Mouse (Mus musculus): ENCODE results near the gene Tmem33.
A peak's percentile ranks its signal among the peaks of the same experiment; 100 is the strongest.

Gene Tmem33

DNA sequence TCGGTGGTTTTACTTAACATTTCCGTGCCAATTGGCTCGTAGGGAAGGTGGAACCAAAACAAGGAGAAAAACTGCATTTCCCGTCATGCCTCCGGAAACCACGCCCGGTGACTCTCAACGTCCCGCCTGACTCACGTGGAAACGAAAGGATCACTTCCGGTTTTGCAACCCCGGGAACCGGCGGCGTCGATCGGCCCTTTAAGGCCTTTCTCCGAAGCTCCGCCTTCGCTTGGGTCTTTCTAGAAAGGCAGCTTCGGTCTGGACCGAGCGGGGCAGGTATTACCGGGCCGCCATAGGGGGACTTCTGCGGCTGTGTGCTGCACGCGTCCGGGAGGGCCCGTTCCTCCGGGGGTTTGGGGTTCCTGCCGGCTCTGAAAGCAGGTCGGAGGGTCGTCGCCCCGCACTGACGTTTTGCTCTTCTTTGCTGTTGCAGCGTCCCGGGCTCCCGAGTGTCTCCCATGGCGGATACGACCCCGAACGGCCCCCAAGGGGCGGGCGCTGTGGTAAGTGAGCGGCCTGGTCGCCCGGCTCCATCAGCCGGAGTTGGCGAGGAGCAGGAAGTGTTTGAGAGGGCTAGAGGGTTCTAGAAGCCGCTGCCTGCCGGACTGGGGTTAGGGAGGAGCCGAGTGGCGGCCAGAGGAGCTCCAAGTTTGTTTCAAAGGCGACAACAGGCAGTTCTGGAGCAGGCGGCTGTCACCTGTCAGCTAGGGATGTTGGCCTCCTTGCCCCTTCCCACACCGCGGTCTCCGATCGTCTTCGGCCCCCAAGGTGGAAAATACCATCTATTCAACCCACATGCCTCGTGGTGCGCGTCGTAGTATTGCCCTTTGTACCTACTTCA, at the start of gene Tmem33:
Gene Tmem33 (plus strand): TSS at position 35 of the 841 bp plus-strand sequence.
- peak; percentile 73 for DNase-seq (ENCODE audit: extremely low read depth, low read depth, low spot score)

DNA sequence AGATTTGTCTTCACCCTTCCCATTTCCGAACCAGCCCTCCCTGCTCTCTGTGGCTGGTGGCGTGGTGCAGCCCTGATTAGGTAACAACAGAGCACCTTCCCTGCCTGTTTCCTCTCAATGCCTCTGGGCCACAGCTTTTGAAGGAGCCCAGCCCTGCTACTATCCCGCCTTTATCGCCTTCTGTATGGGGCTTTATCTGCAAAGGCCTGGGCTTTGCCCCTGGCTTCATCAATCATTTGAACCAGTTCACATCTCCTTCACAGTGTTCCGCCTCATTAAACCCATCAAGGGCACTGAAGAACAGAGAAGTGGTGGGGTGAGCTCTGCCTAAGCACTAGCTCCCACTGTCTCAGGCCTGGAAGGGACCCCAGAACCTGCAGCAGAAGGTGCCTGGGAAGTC, 47.2 kb upstream of the Tmem33 start:
- DNase-seq (ENCODE audit: extremely low read depth, low read depth, low spot score) = no peak

DNA sequence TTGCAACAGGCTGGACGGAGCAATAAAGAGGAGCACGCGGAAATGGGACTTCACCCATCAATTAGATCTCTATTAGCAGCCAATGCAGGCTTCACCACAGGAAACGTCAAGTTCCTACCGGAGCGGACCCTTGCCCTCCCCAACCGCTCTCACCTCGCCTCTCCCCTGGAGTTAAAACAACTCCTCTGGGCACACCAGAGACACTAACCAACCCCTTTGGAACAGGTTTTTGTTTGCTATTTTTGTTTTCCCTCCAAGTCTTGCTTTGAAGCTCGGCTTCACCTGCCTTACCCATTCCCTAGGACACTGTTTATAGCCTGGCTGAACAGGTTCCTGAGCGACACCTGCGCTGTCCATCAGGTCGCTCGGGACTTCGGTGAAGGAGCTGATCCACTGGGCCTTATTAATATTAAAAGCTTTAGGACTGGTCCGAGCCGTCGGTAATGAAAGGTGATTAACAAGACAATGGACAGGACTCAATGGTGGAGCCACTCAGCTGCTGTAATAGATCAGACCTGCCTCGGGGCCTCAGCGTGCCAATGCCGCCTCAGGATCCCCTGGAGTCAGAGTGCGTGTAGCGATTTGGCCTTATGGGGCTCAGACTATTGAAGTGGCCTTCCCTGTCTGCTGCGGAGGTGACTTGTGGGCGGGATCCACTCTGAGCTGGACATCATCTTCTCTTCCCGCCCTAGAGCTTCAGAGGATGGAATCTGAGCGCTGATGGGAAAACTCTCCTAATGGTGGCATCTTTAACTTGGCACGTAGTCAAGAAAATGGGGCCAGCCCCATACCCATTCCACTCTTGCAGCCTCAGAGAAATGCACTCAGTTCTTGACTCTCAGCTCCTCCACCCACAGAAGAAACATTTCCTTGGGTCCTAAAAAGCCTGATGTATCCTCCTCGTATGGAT, 45.0 kb upstream of the Tmem33 start:
- DNase-seq (ENCODE audit: extremely low read depth, low read depth, low spot score) = no peak

DNA sequence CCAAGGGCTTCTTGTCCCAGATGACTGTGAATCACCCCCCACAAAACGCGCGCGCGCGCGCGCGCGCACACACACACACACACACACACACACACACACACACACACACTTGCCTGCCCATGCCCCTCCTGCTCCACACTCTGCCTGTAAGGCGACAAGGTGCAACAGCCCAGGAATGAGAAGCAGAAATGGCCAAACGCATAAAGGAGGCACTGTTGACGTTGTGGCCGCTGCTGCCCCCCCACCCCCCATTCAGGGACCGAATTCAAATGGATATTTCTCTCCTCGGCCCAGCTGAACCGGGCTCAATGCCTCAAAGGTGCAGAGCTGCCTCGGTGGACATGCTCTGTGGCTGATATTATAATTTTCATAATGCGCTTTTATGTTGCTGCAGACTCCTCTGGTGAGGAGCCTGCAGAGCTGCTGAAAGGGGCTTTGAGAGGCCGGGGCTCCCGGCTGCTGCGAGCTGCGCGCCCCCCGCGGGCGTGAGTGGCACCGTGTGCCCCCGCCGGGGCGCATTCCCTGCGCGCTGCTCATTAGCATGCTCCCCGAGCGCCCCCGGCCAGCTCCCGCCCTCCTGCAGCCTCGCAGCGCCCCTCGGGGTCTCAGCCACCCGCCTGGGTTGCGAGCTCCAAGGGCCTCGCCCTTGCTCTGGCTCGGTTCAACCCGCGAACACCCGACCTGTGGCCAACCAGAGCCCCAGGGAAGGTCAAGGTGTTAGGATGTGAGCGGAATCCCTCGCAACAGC, 44.2 kb upstream of the Tmem33 start:
- no peak for DNase-seq (ENCODE audit: extremely low read depth, low read depth, low spot score)

DNA sequence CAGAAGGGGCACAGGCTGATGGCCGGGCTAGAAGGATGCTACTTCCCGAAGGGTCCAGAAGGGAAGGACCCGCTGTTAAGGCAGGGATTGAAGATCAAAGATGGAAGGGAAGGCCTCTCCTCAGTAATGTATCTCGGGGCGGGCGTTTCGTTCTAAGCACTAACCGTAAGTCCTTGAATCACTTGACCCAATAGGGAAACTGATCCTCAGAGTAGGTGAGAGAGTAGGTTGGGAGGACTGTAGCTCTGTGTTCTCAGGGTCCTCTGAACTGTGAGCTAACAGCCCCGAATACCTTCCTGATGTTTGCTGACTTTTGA, 43.6 kb upstream of the Tmem33 start:
- no peak for DNase-seq (ENCODE audit: extremely low read depth, low read depth, low spot score)

DNA sequence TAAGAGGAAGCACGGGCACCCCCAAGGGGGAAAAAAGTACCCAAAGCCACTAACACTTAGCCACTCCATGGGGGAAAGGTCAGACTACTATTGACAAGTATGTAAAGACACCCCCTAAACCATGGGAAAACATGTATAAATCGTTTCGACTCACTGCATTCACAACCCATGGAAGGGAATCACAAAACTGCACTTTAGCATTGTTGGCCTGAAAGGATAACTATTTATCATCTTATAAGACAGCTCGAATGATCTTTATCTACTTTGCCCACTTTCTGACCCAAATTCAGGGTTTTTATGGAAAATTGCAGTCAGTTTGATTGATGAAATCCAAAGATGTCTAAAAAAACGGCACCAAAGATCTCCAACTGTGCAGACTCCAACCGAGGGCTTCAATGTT, 38.5 kb upstream of the Tmem33 start:
- DNase-seq (ENCODE audit: extremely low read depth, low read depth, low spot score) = no peak

DNA sequence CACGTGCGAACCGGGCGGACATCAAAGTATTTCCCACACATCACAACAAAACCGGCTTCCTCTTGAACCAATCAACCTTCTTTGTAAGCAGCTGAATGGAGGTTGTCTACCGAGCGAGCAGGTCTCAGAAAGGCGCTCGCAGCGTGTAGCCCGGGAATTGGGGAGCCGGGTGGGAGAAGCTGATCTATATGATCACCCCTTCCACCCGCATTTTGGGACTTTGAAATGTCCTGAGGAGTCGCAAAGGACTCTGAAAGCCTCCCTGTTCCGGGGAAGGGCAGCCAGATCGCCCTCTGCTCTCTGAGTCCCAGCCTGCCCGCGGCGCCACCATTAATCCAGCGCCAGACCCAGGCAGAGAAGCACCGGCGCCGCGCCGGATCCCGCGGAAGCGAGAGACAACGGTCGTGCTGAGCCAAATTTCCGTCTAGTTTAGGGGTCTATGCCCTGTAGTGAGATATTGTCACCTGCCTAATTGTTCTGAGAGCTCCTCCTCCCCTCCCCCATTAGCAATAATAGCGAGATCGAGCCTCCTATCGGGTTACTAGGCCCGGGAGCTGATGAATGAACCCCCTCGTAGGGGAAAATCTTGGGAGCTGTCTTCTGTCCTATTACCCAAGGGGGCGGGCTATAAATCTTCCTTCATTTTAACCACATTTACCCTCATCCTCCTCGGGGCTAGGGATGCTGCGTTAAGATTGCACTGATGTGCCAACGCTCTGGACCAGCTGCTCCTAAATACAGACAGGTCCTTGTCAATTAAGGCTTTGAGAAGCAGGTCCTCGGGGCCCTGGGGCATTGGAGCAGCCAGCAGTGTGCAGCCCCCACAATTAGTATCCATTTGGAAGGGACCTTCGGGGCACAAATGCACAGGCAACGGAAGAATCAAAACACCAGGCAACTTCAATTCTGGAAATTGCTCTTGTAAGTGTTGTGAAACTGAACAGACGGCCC, 37.6 kb upstream of the Tmem33 start:
- no peak for DNase-seq (ENCODE audit: extremely low read depth, low read depth, low spot score)

DNA sequence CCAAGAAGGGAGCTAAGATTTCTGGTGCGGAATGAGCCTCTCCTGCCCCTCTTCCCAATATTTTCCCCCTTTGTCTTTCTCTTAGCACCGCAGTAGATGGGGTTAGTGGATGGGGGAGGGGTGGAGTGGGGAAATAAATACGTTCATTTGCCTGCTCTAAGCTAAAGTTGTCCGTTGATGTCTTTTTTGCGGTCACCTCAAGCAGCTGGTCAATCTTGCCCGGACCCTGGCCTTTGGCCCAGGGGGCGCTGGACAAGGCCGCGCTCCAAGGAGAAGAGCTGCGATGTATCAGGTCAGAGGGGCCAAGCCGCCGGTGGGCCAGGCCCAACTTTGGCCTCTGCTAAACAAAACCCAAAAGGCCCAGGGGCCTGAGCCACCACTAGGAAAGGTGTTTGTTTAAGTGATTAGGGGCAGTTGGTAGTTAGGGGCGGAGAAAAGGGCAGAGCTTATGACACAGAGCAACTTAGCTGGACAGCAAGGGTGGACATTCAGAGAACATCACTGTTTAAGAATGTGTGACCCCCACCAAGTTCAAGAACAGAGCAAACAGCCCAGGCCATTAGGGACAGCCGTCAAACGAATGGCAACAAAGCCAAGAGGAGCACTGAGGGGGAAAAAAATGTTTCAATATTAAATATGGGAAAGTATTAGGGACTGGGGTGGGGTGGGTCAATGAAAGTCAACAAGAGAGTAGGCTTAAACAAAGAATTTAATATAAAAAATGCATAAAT, 36.8 kb upstream of the Tmem33 start:
- DNase-seq (ENCODE audit: extremely low read depth, low read depth, low spot score) = no peak

DNA sequence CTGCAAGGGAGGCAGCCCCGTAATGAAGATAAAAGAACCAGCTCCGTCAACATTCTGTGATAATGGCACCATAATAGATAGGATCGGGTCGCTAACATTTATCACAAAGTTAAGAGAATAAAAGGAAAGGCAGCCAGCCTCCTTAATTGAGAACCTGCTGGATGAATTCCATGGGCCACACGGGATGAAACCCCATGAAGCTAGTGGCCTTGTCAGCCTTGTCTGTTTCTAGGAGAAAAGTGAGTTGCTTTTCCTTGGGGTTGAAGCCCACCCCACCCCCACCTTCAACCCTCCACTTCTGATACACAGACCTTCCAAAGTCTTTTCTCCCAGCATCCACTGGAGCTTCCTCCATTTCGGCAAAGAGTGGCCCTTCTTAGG, 36.3 kb upstream of the Tmem33 start:
- no peak for DNase-seq (ENCODE audit: extremely low read depth, low read depth, low spot score)

DNA sequence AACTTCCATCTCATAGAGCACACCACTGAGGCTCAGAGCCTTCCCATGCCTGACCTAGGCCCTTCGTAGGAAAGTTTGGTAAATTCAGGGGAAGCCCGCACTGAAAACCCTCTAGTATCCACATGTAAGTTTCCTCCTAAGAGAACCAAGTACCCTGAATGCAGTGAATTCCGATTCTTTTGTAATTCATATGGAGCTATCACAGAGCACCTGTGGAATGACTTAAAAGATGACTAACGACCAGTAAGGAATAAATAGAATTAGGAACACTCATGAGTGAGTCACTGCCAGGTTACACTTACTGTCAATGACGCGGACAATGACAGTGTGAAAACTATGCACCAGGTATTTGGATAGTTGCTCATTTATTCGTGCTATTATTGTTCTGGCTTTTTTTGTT, 34.6 kb upstream of the Tmem33 start:
- DNase-seq (ENCODE audit: extremely low read depth, low read depth, low spot score) = no peak

DNA sequence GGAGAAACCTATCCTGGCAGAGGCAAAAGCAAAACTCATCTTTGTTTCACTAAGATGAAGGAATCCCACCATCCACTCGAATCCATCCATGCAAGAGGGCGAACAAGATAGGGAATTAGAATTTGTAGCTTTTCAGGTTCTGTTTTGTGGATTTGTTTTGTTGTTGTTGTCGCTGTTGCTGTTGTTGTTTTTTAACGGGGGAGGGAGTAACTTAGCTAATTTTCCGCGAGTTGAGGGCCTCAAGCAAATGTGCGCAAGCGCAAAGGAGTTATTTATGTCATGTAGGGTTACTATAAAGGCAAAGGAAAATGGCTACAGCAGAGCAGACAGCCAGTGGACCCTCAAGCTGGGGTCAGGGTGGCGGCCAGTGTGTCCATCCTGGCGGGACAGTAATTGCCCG, 33.1 kb upstream of the Tmem33 start:
- no peak for DNase-seq (ENCODE audit: extremely low read depth, low read depth, low spot score)

DNA sequence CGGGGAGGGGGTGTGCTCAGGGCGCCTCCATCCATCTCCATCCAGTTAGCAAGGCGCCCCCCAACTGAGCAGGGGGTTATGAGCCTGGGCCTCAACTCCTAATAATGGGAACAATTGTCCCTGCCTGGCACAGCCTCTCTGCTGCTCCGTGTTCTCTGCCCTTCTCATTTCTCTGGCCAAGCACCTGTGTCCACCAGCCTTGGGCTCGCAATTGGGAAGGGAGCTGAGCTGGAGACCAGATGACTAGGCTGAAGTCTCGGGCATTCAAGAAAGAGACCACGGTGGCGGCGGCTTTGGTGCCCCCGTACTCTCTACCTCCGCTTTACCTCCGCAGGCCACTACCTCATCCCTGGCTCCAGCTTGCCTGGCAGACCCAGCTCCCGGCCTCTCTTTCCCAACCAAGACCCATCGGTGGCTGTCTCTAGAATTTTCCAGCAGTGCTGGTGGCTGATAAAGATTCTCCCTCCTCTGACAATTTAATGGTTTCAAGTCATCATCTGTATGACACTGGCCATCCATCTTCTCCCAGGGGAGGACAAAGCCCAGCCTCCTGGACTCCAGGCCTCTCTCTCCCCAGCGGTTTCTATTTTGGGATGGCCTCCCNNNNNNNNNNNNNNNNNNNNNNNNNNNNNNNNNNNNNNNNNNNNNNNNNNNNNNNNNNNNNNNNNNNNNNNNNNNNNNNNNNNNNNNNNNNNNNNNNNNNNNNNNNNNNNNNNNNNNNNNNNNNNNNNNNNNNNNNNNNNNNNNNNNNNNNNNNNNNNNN, 32.5 kb upstream of the Tmem33 start:
- DNase-seq (ENCODE audit: extremely low read depth, low read depth, low spot score) = no peak

DNA sequence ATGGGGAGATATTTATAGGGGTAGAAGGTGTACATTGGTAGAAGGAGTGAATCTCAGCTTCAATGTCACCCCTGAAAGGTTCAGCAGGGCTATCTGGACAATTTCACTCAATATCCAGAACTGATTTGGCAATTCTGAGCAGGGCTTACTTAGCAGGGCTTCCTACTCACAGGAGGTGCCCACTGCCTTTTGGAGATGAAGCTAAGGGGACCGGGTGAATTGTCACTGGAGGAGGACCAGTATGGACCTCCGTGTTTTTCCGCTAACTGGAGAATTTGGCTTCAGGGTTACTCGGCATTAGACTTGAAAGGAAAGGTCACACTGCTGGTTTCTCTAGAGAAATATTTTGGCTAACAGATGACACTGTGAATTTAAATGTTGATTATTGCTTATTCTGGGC, 25.7 kb upstream of the Tmem33 start:
- no peak for DNase-seq (ENCODE audit: extremely low read depth, low read depth, low spot score)

DNA sequence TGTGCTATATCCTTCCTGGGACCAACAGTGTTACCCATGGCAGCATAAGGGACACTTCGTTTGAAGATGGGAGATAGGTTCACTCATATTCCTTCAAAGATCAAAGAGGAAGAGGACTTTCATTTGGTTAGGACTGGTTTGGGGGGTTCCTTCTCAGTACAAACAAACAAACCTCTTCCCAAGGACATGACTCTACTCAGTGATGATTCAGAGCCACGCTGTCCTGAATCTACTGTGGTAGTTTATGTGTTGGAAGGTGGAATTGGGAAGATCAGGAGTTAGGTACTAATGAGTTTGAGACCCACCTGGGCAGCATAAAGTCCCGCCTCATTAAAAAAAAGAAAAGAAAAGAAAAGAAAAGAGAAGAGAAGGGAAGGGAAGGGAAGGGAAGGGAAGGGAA, 24.9 kb upstream of the Tmem33 start:
- no peak for DNase-seq (ENCODE audit: extremely low read depth, low read depth, low spot score)

DNA sequence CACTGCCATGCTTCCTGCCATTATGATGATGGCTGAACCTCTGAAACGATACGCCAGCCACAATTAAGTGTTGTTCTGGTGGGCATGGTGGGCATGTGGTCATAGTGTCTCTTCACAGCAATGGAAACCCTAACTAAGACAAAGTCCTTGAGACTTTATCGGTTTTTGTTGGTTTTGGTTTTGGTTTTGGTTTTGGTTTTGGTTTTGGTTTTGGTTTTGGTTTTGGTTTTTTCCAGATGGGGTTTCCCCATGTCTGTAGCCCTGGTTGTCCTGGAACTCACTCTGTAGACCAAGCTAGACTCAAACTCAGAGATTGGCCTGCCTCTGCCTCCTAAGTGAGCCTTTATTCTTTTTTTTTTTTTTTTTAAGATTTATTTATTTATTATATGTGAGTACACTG, 23.8 kb upstream of the Tmem33 start:
- no peak for DNase-seq (ENCODE audit: extremely low read depth, low read depth, low spot score)

DNA sequence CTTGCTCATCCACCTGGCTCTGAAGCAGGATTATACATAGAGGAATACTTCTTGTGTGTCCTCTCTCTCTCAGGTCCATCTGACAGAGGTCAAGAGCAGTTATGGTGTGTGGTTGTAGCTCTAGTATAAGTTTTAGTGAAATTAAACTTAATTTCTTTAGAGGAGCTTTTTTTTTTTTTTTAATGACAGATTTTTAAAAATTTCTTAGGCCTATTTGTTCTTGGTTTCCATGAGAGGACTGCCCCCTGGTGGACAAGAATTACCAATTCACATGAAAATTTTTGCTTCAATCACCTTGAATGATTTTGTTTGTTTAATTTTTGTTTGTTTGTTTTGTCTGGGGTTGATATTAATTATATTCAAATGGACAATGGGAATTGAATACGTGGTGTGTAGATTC, 22.1 kb upstream of the Tmem33 start:
- no peak for DNase-seq (ENCODE audit: extremely low read depth, low read depth, low spot score)

DNA sequence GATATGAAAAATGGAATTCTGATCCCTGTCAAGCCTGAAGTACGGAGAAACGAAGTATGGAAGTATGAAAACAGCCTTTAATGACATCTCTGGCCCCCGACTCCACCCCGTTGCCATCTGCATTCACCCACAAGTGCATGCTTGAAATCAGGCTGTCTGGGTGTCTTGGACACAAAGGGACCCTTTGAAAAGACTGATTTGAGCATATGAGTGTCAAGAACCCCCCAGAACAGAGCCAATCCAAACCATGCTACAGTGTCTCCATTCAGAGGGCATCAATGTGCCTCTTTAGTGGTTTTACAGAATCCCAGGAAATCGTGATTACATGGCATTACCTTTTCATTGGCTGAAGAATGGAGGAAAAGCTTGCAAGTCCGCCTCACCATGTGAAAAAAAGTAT, 18.7 kb upstream of the Tmem33 start:
- no peak for DNase-seq (ENCODE audit: extremely low read depth, low read depth, low spot score)

DNA sequence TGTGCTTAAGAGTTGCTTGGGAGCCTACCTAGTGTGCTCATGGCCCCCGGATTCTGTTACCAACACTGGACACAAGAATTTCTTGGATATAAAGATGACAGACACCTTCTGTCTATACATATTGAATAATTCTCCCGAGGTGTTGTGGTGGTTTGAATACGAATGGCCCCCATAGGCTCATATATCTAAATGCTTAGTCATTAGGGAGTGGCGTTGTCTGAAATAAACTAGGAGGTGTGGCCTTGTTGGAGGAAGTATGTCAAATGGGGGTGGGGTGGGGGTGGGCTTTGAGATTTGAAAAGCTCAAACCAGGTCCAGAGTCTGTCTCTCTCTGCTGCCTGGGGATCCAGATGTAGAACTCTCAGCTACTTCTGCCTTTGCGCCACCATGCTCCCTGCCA, 17.1 kb upstream of the Tmem33 start:
- DNase-seq (ENCODE audit: extremely low read depth, low read depth, low spot score) = no peak

DNA sequence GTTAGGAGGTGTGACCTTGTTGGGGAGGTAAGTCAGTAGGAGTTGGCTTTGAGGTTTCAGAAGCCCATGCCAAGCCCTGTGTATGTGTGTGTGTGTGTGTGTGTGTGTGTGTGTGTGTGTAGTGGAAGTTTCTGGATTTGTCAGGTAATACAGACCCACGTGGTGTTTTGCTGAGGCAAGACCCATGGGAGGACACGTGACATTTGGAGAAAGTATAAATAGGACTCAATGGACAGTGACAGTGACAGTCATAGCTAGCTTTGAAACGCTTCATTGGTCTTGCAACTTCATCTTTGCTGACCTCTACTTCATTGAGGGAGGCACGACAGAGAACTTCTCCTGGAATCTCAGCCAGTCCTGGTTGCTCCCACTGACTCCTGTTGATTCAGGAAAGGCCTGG, 8.1 kb upstream of the Tmem33 start:
- no peak for DNase-seq (ENCODE audit: extremely low read depth, low read depth, low spot score)

Measured in fat pad, adult 2 months (tissue).